Mouse (Mus musculus): Measurements from ENCODE around the gene Baz1a. TPM values are rescaled to one million over a fixed set of nuclear protein-coding genes. Genes with fewer than 3 reads are reported as not detected.

Gene Baz1a
- polyA plus RNA-seq, 1 experiment: 41.0 TPM

GRCm38 (mm10) chr12:54890426-54890825 is 123.7 kb downstream of the Baz1a start:
- H3K9me3 ChIP-seq (replicated peaks; ENCODE audit: control insufficient read depth, insufficient read depth, low read length, poor library complexity, severe bottlenecking): no peaks in the 10 kb centered on the region
- peaks cover 3% of the 10 kb centered on the region; the same call in 1 of the 2 replicates for H3K36me3 ChIP-seq (ENCODE audit: control insufficient read depth, insufficient read depth, low read length, poor library complexity, severe bottlenecking)
- no peak overlapping the region for H3K4me3 ChIP-seq (ENCODE audit: low read depth, low read length)
- no peak overlapping the region for H3K9ac ChIP-seq (ENCODE audit: low read depth, poor library complexity, severe bottlenecking)
- no peak overlapping the region for H3K27ac ChIP-seq (ENCODE audit: insufficient read depth, low read length)
- no peaks in the 10 kb centered on the region for H3K27me3 ChIP-seq (ENCODE audit: control insufficient read depth, insufficient read depth, low read length, poor library complexity, severe bottlenecking)
- TF ChIP-seq CTCF (IDR thresholded peaks at IDR 0.05; ENCODE audit: low read depth, low read length) (peak; percentile 56), EP300 (IDR thresholded peaks at IDR 0.05; ENCODE audit: insufficient read depth, low read depth, low read length) (no peak), POLR2A (IDR thresholded peaks at IDR 0.05; ENCODE audit: insufficient read depth, low read length) (no peak)
- H3K4me1 ChIP-seq (ENCODE audit: control insufficient read depth, insufficient read depth, low read length): no peaks in the 10 kb centered on the region

GRCm38 (mm10) chr12:54887580-54888127 is 126.5 kb downstream of the Baz1a start:
- H3K4me3 ChIP-seq (ENCODE audit: low read depth, low read length): no peak overlapping the region
- no peak overlapping the region for H3K27ac ChIP-seq (ENCODE audit: insufficient read depth, low read length)
- H3K9ac ChIP-seq (ENCODE audit: low read depth, poor library complexity, severe bottlenecking): no peak overlapping the region
- H3K9me3 ChIP-seq (replicated peaks; ENCODE audit: control insufficient read depth, insufficient read depth, low read length, poor library complexity, severe bottlenecking): no peaks in the 10 kb centered on the region
- H3K27me3 ChIP-seq (ENCODE audit: control insufficient read depth, insufficient read depth, low read length, poor library complexity, severe bottlenecking): no peaks in the 10 kb centered on the region
- H3K4me1 ChIP-seq (ENCODE audit: control insufficient read depth, insufficient read depth, low read length): no peaks in the 10 kb centered on the region
- no peaks in the 10 kb centered on the region for H3K36me3 ChIP-seq (ENCODE audit: control insufficient read depth, insufficient read depth, low read length, poor library complexity, severe bottlenecking)
- TF ChIP-seq CTCF (IDR thresholded peaks at IDR 0.05; ENCODE audit: low read depth, low read length) (no peak), POLR2A (IDR thresholded peaks at IDR 0.05; ENCODE audit: insufficient read depth, low read length) (no peak), EP300 (IDR thresholded peaks at IDR 0.05; ENCODE audit: insufficient read depth, low read depth, low read length) (no peak)

GRCm38 (mm10) chr12:54879630-54880029 is 134.5 kb downstream of the Baz1a start:
- H3K4me3 ChIP-seq (ENCODE audit: low read depth, low read length): no peak overlapping the region
- H3K4me1 ChIP-seq (ENCODE audit: control insufficient read depth, insufficient read depth, low read length): no peaks in the 10 kb centered on the region
- no peaks in the 10 kb centered on the region for H3K36me3 ChIP-seq (ENCODE audit: control insufficient read depth, insufficient read depth, low read length, poor library complexity, severe bottlenecking)
- no peak overlapping the region for H3K27ac ChIP-seq (ENCODE audit: insufficient read depth, low read length)
- no peaks in the 10 kb centered on the region for H3K9me3 ChIP-seq (replicated peaks; ENCODE audit: control insufficient read depth, insufficient read depth, low read length, poor library complexity, severe bottlenecking)
- TF ChIP-seq CTCF (IDR thresholded peaks at IDR 0.05; ENCODE audit: low read depth, low read length): peak; percentile 27
- no peak for TF ChIP-seq EP300 (IDR thresholded peaks at IDR 0.05; ENCODE audit: insufficient read depth, low read depth, low read length)
- H3K27me3 ChIP-seq (ENCODE audit: control insufficient read depth, insufficient read depth, low read length, poor library complexity, severe bottlenecking): no peaks in the 10 kb centered on the region
- H3K9ac ChIP-seq (ENCODE audit: low read depth, poor library complexity, severe bottlenecking): no peak overlapping the region

- Histone ChIP-seq H3K27me3 (ENCODE audit: control insufficient read depth, insufficient read depth, low read length, poor library complexity, severe bottlenecking) (no peaks in the 10 kb centered on the region), H3K27ac (ENCODE audit: insufficient read depth, low read length) (no peak overlapping the region), H3K9me3 (replicated peaks; ENCODE audit: control insufficient read depth, insufficient read depth, low read length, poor library complexity, severe bottlenecking) (no peaks in the 10 kb centered on the region), H3K9ac (ENCODE audit: low read depth, poor library complexity, severe bottlenecking) (no peak overlapping the region), H3K36me3 (ENCODE audit: control insufficient read depth, insufficient read depth, low read length, poor library complexity, severe bottlenecking) (no peaks in the 10 kb centered on the region), H3K4me1 (ENCODE audit: control insufficient read depth, insufficient read depth, low read length) (no peaks in the 10 kb centered on the region), H3K4me3 (ENCODE audit: low read depth, low read length) (no peak overlapping the region)
- TF ChIP-seq EP300 (IDR thresholded peaks at IDR 0.05; ENCODE audit: insufficient read depth, low read depth, low read length) (no peak), POLR2A (IDR thresholded peaks at IDR 0.05; ENCODE audit: insufficient read depth, low read length) (no peak), CTCF (IDR thresholded peaks at IDR 0.05; ENCODE audit: low read depth, low read length) (no peak)
These were observed 134.9 kb downstream of the Baz1a start for GRCm38 (mm10) chr12:54879211-54879610.

GRCm38 (mm10) chr12:54877875-54878274 is 136.3 kb downstream of the Baz1a start:
- Histone ChIP-seq H3K4me3 (ENCODE audit: low read depth, low read length) (no peak overlapping the region), H3K27me3 (ENCODE audit: control insufficient read depth, insufficient read depth, low read length, poor library complexity, severe bottlenecking) (no peaks in the 10 kb centered on the region), H3K9ac (ENCODE audit: low read depth, poor library complexity, severe bottlenecking) (no peak overlapping the region), H3K9me3 (replicated peaks; ENCODE audit: control insufficient read depth, insufficient read depth, low read length, poor library complexity, severe bottlenecking) (0 out of 2 replicates have a peak, but pooled peaks cover 3% of the 10 kb centered on the region), H3K36me3 (ENCODE audit: control insufficient read depth, insufficient read depth, low read length, poor library complexity, severe bottlenecking) (no peaks in the 10 kb centered on the region), H3K27ac (ENCODE audit: insufficient read depth, low read length) (no peak overlapping the region), H3K4me1 (ENCODE audit: control insufficient read depth, insufficient read depth, low read length) (no peaks in the 10 kb centered on the region)
- TF ChIP-seq EP300 (IDR thresholded peaks at IDR 0.05; ENCODE audit: insufficient read depth, low read depth, low read length): no peak
- TF ChIP-seq CTCF (IDR thresholded peaks at IDR 0.05; ENCODE audit: low read depth, low read length): no peak
- no peak for TF ChIP-seq POLR2A (IDR thresholded peaks at IDR 0.05; ENCODE audit: insufficient read depth, low read length)

GRCm38 (mm10) chr12:54876879-54877278 is 137.3 kb downstream of the Baz1a start:
- H3K9me3 ChIP-seq (replicated peaks; ENCODE audit: control insufficient read depth, insufficient read depth, low read length, poor library complexity, severe bottlenecking): peaks cover 11% of the 10 kb centered on the region
- H3K4me3 ChIP-seq (ENCODE audit: low read depth, low read length): no peak overlapping the region
- H3K27me3 ChIP-seq (ENCODE audit: control insufficient read depth, insufficient read depth, low read length, poor library complexity, severe bottlenecking): no peaks in the 10 kb centered on the region
- H3K27ac ChIP-seq (ENCODE audit: insufficient read depth, low read length): no peak overlapping the region
- no peak overlapping the region for H3K9ac ChIP-seq (ENCODE audit: low read depth, poor library complexity, severe bottlenecking)
- TF ChIP-seq CTCF (IDR thresholded peaks at IDR 0.05; ENCODE audit: low read depth, low read length): no peak
- TF ChIP-seq POLR2A (IDR thresholded peaks at IDR 0.05; ENCODE audit: insufficient read depth, low read length): no peak
- no peak for TF ChIP-seq EP300 (IDR thresholded peaks at IDR 0.05; ENCODE audit: insufficient read depth, low read depth, low read length)
- H3K4me1 ChIP-seq (ENCODE audit: control insufficient read depth, insufficient read depth, low read length): no peaks in the 10 kb centered on the region
- no peaks in the 10 kb centered on the region; the same call in 1 of the 2 replicates for H3K36me3 ChIP-seq (ENCODE audit: control insufficient read depth, insufficient read depth, low read length, poor library complexity, severe bottlenecking)

Data from ES-Bruce4 (cell line).